25 mouse cellular contexts compared by ENCODE assay signal in the genomic region with DNA sequence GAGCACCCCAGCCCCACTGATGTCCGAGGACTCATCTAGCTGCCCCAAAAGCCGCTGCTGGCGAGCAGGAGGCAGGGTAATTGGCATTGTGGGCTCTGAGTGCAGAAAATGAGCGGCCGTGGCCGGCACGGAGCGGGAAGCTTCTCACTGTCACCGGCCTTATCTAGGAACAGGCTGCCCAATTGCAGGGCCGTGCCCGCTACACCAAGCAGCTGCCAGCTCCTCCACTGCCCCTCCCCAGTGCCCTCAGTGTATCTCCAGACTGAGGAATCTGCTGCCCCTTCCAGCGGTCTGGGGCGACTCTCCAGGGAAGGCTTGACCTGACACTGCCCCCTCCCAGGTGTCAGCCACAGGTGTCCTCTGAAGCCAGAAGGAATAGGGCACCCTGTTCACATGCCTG. TPM values are rescaled to one million over a fixed set of nuclear protein-coding genes. Genes with fewer than 3 reads are reported as not detected.
A peak's percentile ranks its signal among the peaks of the same experiment; 100 is the strongest.
DNase-seq lines count a peak whose midpoint lies in the region; ATAC-seq and TF ChIP-seq lines count a peak whose summit lies in the region.
"Had no signal": no experiment of that assay in that cellular context is flagged by ENCODE, and none has a peak within 500 bp of the region (broad histone marks: within the 10 kb centered on the region; RNA-seq: fewer than 3 reads in every experiment).

No protein-coding gene starts in this region.

- ATAC-seq in midbrain, embryonic 16.5 days, result no peak
- no peak for ATAC-seq in midbrain, embryonic 13.5 days
- ATAC-seq: forebrain, embryonic 14.5 days; intestine, embryonic 16.5 days; liver, embryonic 12.5 days; liver, postnatal 0 days; lung, postnatal 0 days had no signal

- H3ac ChIP-seq in myocyte (ENCODE audit: control insufficient read depth, insufficient read length), result no peak overlapping the region

- DNase-seq in heart, adult 9 months (ENCODE audit: low spot score in 2 of 2), result peak; percentile 35 to 54
- DNase-seq in heart, embryonic 10.5 days (ENCODE audit: low spot score), result no peak
- peak; percentile 44 for DNase-seq in heart, postnatal 4 days
- DNase-seq: adrenal gland, adult 2 months; adrenal gland, postnatal 36 days; B cell, adult 2 months; cerebellum, adult 2 months; gastrocnemius, postnatal 25 days; kidney, adult 8-10 months; kidney, postnatal 4 days; left cerebral cortex, postnatal 4 days; liver, postnatal 0 days; lung, postnatal 4 days had no signal

- no peaks in the 10 kb centered on the region for H3K9me3 ChIP-seq in heart, embryonic 10.5 days
- H3K9me3 ChIP-seq in midbrain, embryonic 16.5 days (replicated peaks; ENCODE audit: control insufficient read depth, low read length, poor library complexity, severe bottlenecking), result no peaks in the 10 kb centered on the region
- H3K9me3 ChIP-seq in midbrain, embryonic 13.5 days, result no peaks in the 10 kb centered on the region
- H3K9me3 ChIP-seq: hindbrain, embryonic 13.5 days; liver, embryonic 12.5 days had no signal

- H3K4me3 ChIP-seq in heart, embryonic 10.5 days, result no peak overlapping the region
- no peak overlapping the region for H3K4me3 ChIP-seq in midbrain, embryonic 16.5 days (ENCODE audit: low read depth, low read length)
- H3K4me3 ChIP-seq in midbrain, embryonic 13.5 days (replicated peaks), result no peak overlapping the region
- H3K4me3 ChIP-seq in myocyte, result no peak overlapping the region
- H3K4me3 ChIP-seq: erythroblast, embryonic 14.5 days; heart, adult 2 months; hindbrain, embryonic 13.5 days; liver, embryonic 12.5 days had no signal

- 0 out of 2 replicates have a peak overlapping the region, but pooled peaks have one; percentile 30 for H3K9ac ChIP-seq in midbrain, embryonic 16.5 days (ENCODE audit: low read depth, low read length)
- no peak overlapping the region for H3K9ac ChIP-seq in midbrain, embryonic 13.5 days (replicated peaks)
- H3K9ac ChIP-seq: hindbrain, embryonic 13.5 days; liver, embryonic 12.5 days; liver, postnatal 0 days had no signal

- H3K27ac ChIP-seq in heart, embryonic 10.5 days, result no peak overlapping the region
- H3K27ac ChIP-seq in midbrain, embryonic 16.5 days (ENCODE audit: low read length), result no peak overlapping the region
- H3K27ac ChIP-seq in midbrain, embryonic 13.5 days, result no peak overlapping the region
- H3K27ac ChIP-seq: heart, adult 2 months; hindbrain, embryonic 13.5 days; kidney, postnatal 0 days; liver, embryonic 12.5 days had no signal

- no peak overlapping the region for H3K4me2 ChIP-seq in midbrain, embryonic 16.5 days (ENCODE audit: low read length)
- no peak overlapping the region for H3K4me2 ChIP-seq in midbrain, embryonic 13.5 days (replicated peaks)
- no peak overlapping the region for H3K4me2 ChIP-seq in myocyte (ENCODE audit: low read depth)
- H3K4me2 ChIP-seq: hindbrain, embryonic 13.5 days; liver, embryonic 12.5 days had no signal

- H3K36me3 ChIP-seq in heart, embryonic 10.5 days, result no peaks in the 10 kb centered on the region
- no peaks in the 10 kb centered on the region for H3K36me3 ChIP-seq in midbrain, embryonic 16.5 days (ENCODE audit: control insufficient read depth, insufficient read depth, low read length)
- no peaks in the 10 kb centered on the region for H3K36me3 ChIP-seq in midbrain, embryonic 13.5 days
- no peaks in the 10 kb centered on the region for H3K36me3 ChIP-seq in myocyte (ENCODE audit: control insufficient read depth, insufficient read depth)
- H3K36me3 ChIP-seq: hindbrain, embryonic 13.5 days; liver, embryonic 12.5 days had no signal

- H3K4me1 ChIP-seq in heart, embryonic 10.5 days, result peaks cover 44% of the 10 kb centered on the region
- peaks cover 26% of the 10 kb centered on the region for H3K4me1 ChIP-seq in midbrain, embryonic 16.5 days (ENCODE audit: control insufficient read depth, insufficient read depth, low read length)
- peaks cover 82% of the 10 kb centered on the region for H3K4me1 ChIP-seq in midbrain, embryonic 13.5 days (replicated peaks)

- 68% methylated on average over 13 of the region's 13 CpGs for WGBS in heart, embryonic 10.5 days
- WGBS in midbrain, embryonic 16.5 days, result 60% methylated on average over 13 of the region's 13 CpGs
- WGBS in midbrain, embryonic 13.5 days, result 80% methylated on average over 13 of the region's 13 CpGs

- H3K79me2 ChIP-seq in myocyte (ENCODE audit: control insufficient read depth, insufficient read depth), result no peaks in the 10 kb centered on the region

- peaks cover 93% of the 10 kb centered on the region for H3K27me3 ChIP-seq in heart, embryonic 10.5 days (ENCODE audit: insufficient read depth, poor library complexity, severe bottlenecking)
- no peaks in the 10 kb centered on the region; the same call in 1 of the 2 replicates for H3K27me3 ChIP-seq in midbrain, embryonic 16.5 days (ENCODE audit: control insufficient read depth, insufficient read depth, low read depth, low read length)
- H3K27me3 ChIP-seq in midbrain, embryonic 13.5 days, result peaks cover 38% of the 10 kb centered on the region
- H3K27me3 ChIP-seq in myocyte (ENCODE audit: control insufficient read depth, insufficient read depth, insufficient read length), result no peaks in the 10 kb centered on the region

- no peak for TF ChIP-seq POLR2A in myocyte (IDR thresholded peaks at IDR 0.05; ENCODE audit: insufficient read length, low read depth)

TF ChIP-seq in myocyte, 11 proteins besides CTCF, POLR2A, EP300 and RAD21:
- TF ChIP-seq TCF3 (IDR thresholded peaks at IDR 0.05; ENCODE audit: insufficient read length, low read depth) (peak; percentile 24), MYOG (IDR thresholded peaks at IDR 0.05; ENCODE audit: control insufficient read depth in 1 of 3, insufficient read depth in 1 of 3, insufficient read length in 2 of 3, low read depth in 2 of 3) (peak in 2 of 3 experiments; percentile 87 to 92), USF1 (IDR thresholded peaks at IDR 0.05; ENCODE audit: low read depth) (no peak), MYOD1 (IDR thresholded peaks at IDR 0.05; ENCODE audit: control insufficient read depth in 1 of 3, insufficient read length in 2 of 3, low read depth in 2 of 3) (peak in 2 of 3 experiments; percentile 67 to 88)

RNA-seq across cellular contexts. Expression of a gene that starts 40.8 kb away (rescaled TPM):
- polyA plus RNA-seq in heart, embryonic 10.5 days (2016; fragmentation: Nextera tagmentation; extraction: Ambion mirVana), result 0.53 and 1.0 TPM in 2 replicates
- 11.6 and 12.0 TPM in 2 replicates for polyA plus RNA-seq in midbrain, embryonic 16.5 days (2015; fragmentation: Nextera tagmentation; extraction: Ambion mirVana)
- polyA plus RNA-seq in midbrain, embryonic 13.5 days (2015; fragmentation: Nextera tagmentation; extraction: Ambion mirVana), result 8.3 and 9.2 TPM in 2 replicates
- total RNA-seq in heart, postnatal 4 days (2021), result 1 to 10 TPM; 1.8 to 2.1 TPM
- 1.2 TPM for polyA plus RNA-seq in myocyte (2012; fragmentation: generic; extraction: Trizol)
- total RNA-seq: megakaryocyte-erythroid progenitor cell, adult 5-6 weeks had no signal
- polyA plus RNA-seq: erythroblast, embryonic 14.5 days had no signal

RNA-seq across cellular contexts. Expression of a gene that starts 59.7 kb away (rescaled TPM):
- polyA plus RNA-seq in heart, embryonic 10.5 days (2016; fragmentation: Nextera tagmentation; extraction: Ambion mirVana), result 198 and 212 TPM in 2 replicates
- polyA plus RNA-seq in midbrain, embryonic 16.5 days (2015; fragmentation: Nextera tagmentation; extraction: Ambion mirVana), result 235 and 240 TPM in 2 replicates
- polyA plus RNA-seq in midbrain, embryonic 13.5 days (2015; fragmentation: Nextera tagmentation; extraction: Ambion mirVana), result 247 and 260 TPM in 2 replicates
- total RNA-seq in heart, postnatal 4 days (2021), result 100 to 1,000 TPM; 111 to 112 TPM
- polyA plus RNA-seq in myocyte (2012; fragmentation: generic; extraction: Trizol), result 112 TPM
